14 mouse cellular contexts compared by ENCODE assay signal in the genomic region with DNA sequence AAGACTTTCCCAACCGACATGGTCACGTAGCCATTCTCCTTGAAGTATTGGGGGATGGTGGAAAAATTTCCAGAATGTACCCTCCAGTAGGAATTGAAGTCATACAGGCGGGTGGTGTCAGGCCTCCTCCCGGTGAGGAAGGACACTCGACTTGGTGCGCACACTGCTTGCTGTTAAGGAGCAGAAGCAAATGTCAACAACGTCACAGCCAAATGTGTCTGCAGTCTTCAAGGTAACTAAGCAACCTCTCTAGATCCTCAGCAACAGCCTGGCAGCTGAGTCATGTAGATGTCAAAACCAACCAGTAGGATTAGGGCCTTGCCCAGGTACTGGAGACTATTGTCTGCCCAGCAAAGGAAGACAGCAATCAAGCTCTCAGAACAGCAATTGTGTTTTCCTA. TPM values are rescaled to one million over a fixed set of nuclear protein-coding genes. Genes with fewer than 3 reads are reported as not detected.
DNase-seq lines count a peak whose midpoint lies in the region; ATAC-seq lines count a peak whose summit lies in the region.
"Had no signal": no experiment of that assay in that cellular context is flagged by ENCODE, and none has a peak within 500 bp of the region (broad histone marks: within the 10 kb centered on the region; RNA-seq: fewer than 3 reads in every experiment).

No protein-coding gene starts in this region.

- ATAC-seq in frontal cortex, adult (ENCODE audit: low TSS enrichment), result peak; percentile 35
- no peak for ATAC-seq in midbrain, embryonic 12.5 days (ENCODE audit: low FRiP score, low read depth)
- ATAC-seq in hindbrain, embryonic 15.5 days (ENCODE audit: low FRiP score, low read depth), result no peak
- ATAC-seq: intestine, embryonic 15.5 days; liver, postnatal 0 days had no signal

- WGBS in midbrain, embryonic 12.5 days, result 86% methylated on average over 7 of the region's 7 CpGs
- WGBS in midbrain, embryonic 10.5 days, result 84% methylated on average over 7 of the region's 7 CpGs
- 80% methylated on average over 7 of the region's 7 CpGs for WGBS in hindbrain, embryonic 15.5 days

- H3K4me2 ChIP-seq in midbrain, embryonic 12.5 days (replicated peaks), result peak overlapping the region; percentile 47; the same call in 1 of the 2 replicates
- H3K4me2 ChIP-seq in hindbrain, embryonic 15.5 days, result peak overlapping the region; percentile 58
- H3K4me2 ChIP-seq: heart, embryonic 15.5 days; intestine, embryonic 15.5 days had no signal

- H3K36me3 ChIP-seq in midbrain, embryonic 12.5 days, result 0 out of 2 replicates have a peak, but pooled peaks cover 7% of the 10 kb centered on the region
- H3K36me3 ChIP-seq in midbrain, embryonic 10.5 days, result 0 out of 2 replicates have a peak, but pooled peaks cover 9% of the 10 kb centered on the region
- peaks cover 25% of the 10 kb centered on the region for H3K36me3 ChIP-seq in hindbrain, embryonic 15.5 days
- H3K36me3 ChIP-seq: heart, embryonic 15.5 days; intestine, embryonic 15.5 days had no signal

- H3K9me3 ChIP-seq in midbrain, embryonic 12.5 days, result no peaks in the 10 kb centered on the region
- H3K9me3 ChIP-seq in midbrain, embryonic 10.5 days (replicated peaks), result no peaks in the 10 kb centered on the region
- H3K9me3 ChIP-seq in hindbrain, embryonic 15.5 days, result no peaks in the 10 kb centered on the region
- H3K9me3 ChIP-seq: heart, embryonic 15.5 days; intestine, embryonic 15.5 days had no signal

- H3K27ac ChIP-seq in midbrain, embryonic 12.5 days (replicated peaks), result no peak overlapping the region
- H3K27ac ChIP-seq in midbrain, embryonic 10.5 days (replicated peaks), result no peak overlapping the region
- no peak overlapping the region for H3K27ac ChIP-seq in hindbrain, embryonic 15.5 days (replicated peaks)
- H3K27ac ChIP-seq: heart, embryonic 15.5 days; intestine, embryonic 15.5 days had no signal

- DNase-seq in frontal cortex, postnatal 10 days (ENCODE audit: low spot score in 2 of 2), result no peak
- DNase-seq in midbrain, embryonic 10.5 days (ENCODE audit: low spot score), result no peak
- DNase-seq in right cerebral cortex, postnatal 10 days (ENCODE audit: low spot score in 2 of 2), result peak; percentile 20 to 39
- DNase-seq in thymus, postnatal 0 days (ENCODE audit: low spot score), result no peak
- no peak for DNase-seq in adrenal gland, postnatal 25 days
- DNase-seq: gastrocnemius, postnatal 14 days; kidney, postnatal 4 days; liver, postnatal 0 days; thymus, postnatal 14 days had no signal

- H3K27me3 ChIP-seq in midbrain, embryonic 12.5 days, result no peaks in the 10 kb centered on the region
- no peaks in the 10 kb centered on the region for H3K27me3 ChIP-seq in midbrain, embryonic 10.5 days (ENCODE audit: low read depth, poor library complexity, severe bottlenecking)
- H3K27me3 ChIP-seq in hindbrain, embryonic 15.5 days, result no peaks in the 10 kb centered on the region
- H3K27me3 ChIP-seq: heart, embryonic 15.5 days; intestine, embryonic 15.5 days had no signal

- H3K4me3 ChIP-seq in midbrain, embryonic 12.5 days, result no peak overlapping the region
- no peak overlapping the region for H3K4me3 ChIP-seq in midbrain, embryonic 10.5 days
- H3K4me3 ChIP-seq in hindbrain, embryonic 15.5 days, result peak overlapping the region; percentile 51; the same call in 1 of the 2 replicates
- H3K4me3 ChIP-seq: heart, embryonic 15.5 days; intestine, embryonic 15.5 days had no signal

- H3K9ac ChIP-seq in midbrain, embryonic 12.5 days (replicated peaks), result no peak overlapping the region
- 0 out of 2 replicates have a peak overlapping the region, but pooled peaks have one; percentile 3 for H3K9ac ChIP-seq in hindbrain, embryonic 15.5 days
- H3K9ac ChIP-seq: heart, embryonic 15.5 days; intestine, embryonic 15.5 days; liver, postnatal 0 days had no signal

- no peaks in the 10 kb centered on the region for H3K4me1 ChIP-seq in midbrain, embryonic 12.5 days
- H3K4me1 ChIP-seq in midbrain, embryonic 10.5 days, result 0 out of 2 replicates have a peak, but pooled peaks cover 3% of the 10 kb centered on the region
- H3K4me1 ChIP-seq in hindbrain, embryonic 15.5 days (replicated peaks), result peaks cover 15% of the 10 kb centered on the region; the same call in 1 of the 2 replicates
- H3K4me1 ChIP-seq: heart, embryonic 15.5 days; intestine, embryonic 15.5 days had no signal

RNA-seq across cellular contexts. Expression of a gene that starts 1.9 kb away (rescaled TPM):
- 4.8 and 5.8 TPM in 2 replicates for polyA plus RNA-seq in midbrain, embryonic 12.5 days (2016; fragmentation: Nextera tagmentation; extraction: Ambion mirVana)
- 1.5 and 2.4 TPM in 2 replicates for polyA plus RNA-seq in midbrain, embryonic 10.5 days (2016; fragmentation: Nextera tagmentation; extraction: Ambion mirVana)
- 14.5 and 15.8 TPM in 2 replicates for polyA plus RNA-seq in hindbrain, embryonic 15.5 days (2015; fragmentation: Nextera tagmentation; extraction: Ambion mirVana)
- 2.8 and 3.3 TPM in 2 replicates for polyA plus RNA-seq in thymus, postnatal 0 days (2015; fragmentation: Nextera tagmentation; extraction: Ambion mirVana)
- 28.6 and 28.8 TPM in 2 replicates for total RNA-seq in adrenal gland, postnatal 25 days (2021)

RNA-seq across cellular contexts. Expression of a gene that starts 22.7 kb away (rescaled TPM):
- 28.0 and 29.1 TPM in 2 replicates for polyA plus RNA-seq in midbrain, embryonic 12.5 days (2016; fragmentation: Nextera tagmentation; extraction: Ambion mirVana)
- polyA plus RNA-seq in midbrain, embryonic 10.5 days (2016; fragmentation: Nextera tagmentation; extraction: Ambion mirVana), result 24.9 and 29.8 TPM in 2 replicates
- polyA plus RNA-seq in hindbrain, embryonic 15.5 days (2015; fragmentation: Nextera tagmentation; extraction: Ambion mirVana), result 39.3 and 41.6 TPM in 2 replicates
- 35.8 and 36.3 TPM in 2 replicates for polyA plus RNA-seq in thymus, postnatal 0 days (2015; fragmentation: Nextera tagmentation; extraction: Ambion mirVana)
- 18.1 and 19.9 TPM in 2 replicates for total RNA-seq in adrenal gland, postnatal 25 days (2021)

Comparison
In these comparisons a context has a peak if more than half of its experiments do, and no peak if none do; other contexts are left out.
1. DNase-seq: peak in right cerebral cortex, postnatal 10 days (2 of 2); none in frontal cortex, postnatal 10 days (0 of 2), midbrain, embryonic 10.5 days (single experiment), thymus, postnatal 0 days (single experiment) and adrenal gland, postnatal 25 days (single experiment).